Mouse (Mus musculus) adrenal gland, postnatal 25 days (tissue): Measurements from ENCODE around the gene Ak1. TPM values are rescaled to one million over a fixed set of nuclear protein-coding genes. Genes with fewer than 3 reads are reported as not detected.

Experiments
- DNase-seq: peaks from one replicate; pipeline ENCODE4 v3.0.0; 2021; ENCODE audit warnings: mixed read lengths
- total RNA-seq: library from RNA; stranded (reverse); gene quantifications from 2 replicates; pipeline ENCODE4 v1.2.3, GENCODE M21; 2021

The Ak1 gene
- total RNA-seq, 1 experiment from 2014 or later, result 61.9 TPM

DNA sequence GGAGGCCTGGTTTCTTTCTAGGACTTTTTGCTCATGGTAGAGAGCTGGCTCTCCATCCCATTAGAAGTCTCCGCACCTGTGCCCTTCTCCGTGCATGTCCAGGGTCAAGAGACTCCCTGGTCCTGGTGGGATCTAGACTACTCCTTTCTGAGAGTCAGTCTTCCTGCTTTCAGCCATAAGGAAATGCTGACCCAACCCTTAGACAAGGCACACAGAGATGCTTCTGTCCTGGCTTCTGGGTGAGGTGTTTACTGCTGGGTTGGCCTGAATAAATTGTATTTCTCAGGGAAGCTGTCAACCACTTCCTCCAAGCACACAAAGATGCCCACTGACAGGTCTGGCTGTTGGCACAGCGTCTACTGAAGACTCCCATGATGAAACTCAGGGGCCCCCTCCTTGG is 22.1 kb upstream of the Ak1 start, which contains the start of gene St6galnac6:
Gene St6galnac6, plus strand, starts transcription at position 301 of the 400 bp plus-strand sequence.
- no peak for DNase-seq

DNA sequence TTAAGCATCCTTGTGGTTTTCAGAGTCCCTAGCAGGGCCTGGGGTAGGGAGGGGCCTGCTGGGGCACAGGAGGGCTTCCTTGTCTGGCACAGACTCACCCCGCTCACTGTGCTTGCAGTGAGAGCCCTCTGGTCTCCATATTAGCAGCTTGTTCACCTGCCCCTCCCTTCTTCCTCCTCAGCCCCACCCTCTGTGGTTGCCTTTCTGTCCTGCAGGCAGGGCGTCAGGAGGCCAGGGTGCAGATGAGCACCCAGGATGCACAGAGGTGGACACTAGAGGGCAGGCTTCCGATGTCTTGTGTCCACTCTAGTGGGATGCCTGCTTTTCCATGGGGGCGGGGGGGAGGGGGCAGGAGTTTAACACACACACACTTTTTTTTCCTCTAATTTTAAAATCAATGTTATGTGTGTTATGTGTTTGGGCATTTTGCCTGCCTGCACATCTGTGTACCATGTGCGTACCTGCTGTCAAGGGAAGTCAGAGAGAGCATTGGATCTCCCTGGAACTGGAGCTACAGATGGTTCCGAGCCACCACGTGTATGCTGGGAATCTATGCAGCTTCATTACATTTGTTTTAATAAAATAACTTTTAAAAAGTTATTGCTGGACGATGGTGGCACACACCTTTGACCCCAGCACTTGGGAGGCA is 20.0 kb upstream of the Ak1 start:
- peak; percentile 46 for DNase-seq

DNA sequence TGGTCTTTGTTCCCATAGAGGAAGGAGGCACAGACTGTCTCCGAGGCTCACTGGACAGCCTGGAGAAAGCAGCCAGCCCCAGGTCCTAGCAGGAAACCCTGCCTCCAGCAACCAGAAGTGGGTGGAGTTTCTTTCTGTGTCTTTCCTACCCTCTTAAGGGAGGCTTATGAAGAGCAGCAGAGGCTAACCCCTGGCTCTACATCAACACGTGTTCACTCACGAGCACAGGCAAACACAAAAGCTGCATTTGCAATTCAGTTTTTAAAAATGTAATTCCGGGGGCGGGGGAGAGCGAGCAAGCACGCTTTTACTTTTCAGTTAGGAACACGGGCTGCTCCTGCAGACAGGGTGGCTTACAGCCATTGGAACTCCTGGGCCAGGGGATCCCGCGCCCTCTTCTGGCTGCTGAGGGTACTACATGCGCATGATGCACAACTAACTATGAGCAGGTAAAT is 18.9 kb upstream of the Ak1 start:
- DNase-seq, result peak; percentile 88

DNA sequence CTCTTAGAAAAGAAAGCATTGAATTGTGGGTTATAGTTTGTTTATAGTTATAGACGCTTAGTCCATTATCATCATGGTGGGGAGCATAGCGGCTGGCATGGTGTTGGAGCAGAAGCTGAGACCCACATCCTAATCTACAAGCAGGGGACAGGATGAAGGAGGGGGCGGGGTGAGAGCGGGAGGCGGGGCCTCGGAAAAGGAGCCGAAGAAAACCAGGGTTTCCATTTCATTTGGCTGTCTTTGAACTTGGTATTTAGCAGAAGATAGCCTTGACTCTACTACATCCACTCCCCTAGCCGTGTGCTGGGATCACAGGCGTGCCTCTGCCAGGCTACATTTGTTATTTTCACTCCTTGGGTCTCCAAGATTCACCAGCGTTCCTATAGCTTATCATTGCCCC is 16.9 kb upstream of the Ak1 start:
- DNase-seq, result no peak

DNA sequence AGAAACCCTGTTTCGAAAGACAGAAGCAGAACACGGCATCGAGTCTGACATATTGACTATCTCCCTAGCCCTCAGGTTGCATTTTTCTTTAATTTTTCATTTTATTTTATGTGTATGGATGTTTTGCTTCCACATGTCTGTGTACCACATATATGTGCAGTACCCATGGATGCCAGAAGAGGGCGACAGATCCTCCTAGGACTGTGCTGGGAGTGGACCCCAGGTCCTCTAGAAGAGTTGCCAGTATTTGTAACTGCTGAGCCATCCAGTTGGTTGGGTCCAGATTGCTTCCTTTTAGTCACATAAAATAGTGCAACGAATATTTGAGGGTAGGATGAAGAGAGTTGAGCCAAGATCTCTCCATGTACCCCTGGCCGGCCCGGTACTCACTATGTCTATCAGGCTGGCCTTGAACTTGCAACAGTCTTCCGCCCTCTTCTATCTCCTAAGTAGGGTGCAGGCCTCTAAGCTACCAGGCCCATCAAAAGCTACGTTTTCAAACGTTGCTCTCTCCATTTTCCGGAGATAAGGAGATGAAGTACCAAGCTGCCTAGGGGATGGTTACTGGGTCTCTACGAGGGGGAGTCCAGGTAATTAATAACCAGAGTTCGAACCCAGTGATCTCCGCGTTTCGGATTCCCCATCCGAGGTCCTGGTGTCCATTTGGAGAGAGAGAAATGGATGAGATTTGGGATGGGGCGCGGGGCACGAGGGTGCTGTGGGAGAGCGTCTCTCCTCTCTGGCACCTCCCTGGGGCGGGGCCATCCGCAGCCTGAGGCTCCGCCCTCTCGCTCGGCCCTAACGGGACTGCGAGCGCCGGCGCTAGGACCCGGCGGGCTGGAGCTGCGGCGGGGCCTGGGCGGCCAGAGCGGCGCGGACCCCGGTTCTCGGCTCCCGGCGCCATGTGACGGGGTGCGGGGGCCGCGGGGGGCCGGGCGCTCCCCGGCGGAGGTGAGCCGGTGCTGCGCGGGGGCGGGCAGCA is 15.1 kb upstream of the Ak1 start:
- peak; percentile 90 for DNase-seq

DNA sequence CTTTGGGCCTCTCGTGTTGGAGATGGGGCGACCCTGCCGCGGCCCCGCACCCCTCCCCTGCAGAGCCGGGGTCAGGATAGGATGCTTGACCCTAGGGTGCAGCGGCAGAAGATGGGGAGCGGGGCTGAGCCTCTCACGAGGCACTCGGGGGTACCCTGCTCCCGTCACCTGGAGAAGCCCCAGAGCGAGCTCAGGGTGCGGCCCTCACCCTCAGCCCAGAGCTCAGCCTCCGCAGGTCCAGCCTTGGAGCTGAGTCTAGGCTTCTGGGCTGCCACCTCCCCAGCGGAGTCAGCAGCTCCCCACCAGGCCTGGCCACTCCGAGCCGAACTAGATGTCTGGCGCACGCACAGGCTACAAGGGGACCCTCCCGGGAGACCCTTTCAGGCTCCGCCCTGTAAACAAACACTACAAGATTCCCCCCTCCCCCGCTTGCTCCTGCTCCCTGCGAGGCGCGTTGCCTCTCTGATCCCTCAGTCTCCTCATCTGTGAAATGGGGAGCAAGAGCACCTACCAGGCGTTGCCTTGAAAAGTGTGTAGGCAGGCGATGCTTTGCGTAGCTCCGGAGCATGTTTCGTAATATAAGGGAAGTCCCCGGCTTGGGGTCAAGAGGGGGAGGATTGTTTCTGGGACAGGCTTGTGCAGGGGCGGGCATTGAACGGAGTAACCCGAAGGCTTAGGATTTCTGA is 14.2 kb upstream of the Ak1 start:
- DNase-seq, result peak; percentile 50

DNA sequence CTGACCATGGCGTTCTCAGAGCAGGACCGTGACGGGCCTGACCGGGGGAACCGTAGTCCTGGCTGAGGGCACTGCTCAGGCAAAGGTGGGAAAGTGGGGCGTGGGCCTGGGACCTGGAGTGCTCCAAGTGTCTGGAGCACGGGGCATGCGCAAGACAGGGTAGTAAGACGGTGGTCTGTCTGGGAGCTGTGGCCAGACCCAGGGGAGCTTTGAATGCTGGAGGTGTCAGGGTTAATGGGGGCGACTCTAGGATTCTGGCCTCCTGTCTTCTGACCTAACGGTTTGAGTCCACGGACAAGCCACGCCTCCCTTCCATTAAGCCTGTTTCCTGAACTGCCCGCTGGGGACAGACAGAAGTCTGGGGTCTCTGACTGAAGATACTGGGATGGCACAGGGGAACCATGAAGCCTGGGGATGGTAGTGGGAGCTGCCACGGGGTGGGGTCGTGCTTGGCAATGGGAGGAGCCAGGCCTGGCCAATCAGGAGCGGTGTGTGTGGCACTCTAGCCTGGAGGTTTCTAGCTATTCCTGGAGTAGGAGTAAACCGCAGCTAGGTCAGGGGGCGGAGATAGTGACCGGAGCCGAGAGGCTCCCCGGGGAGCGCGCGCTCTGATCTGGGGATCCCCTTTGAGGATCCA is 13.3 kb upstream of the Ak1 start:
- DNase-seq, result peak; percentile 82

DNA sequence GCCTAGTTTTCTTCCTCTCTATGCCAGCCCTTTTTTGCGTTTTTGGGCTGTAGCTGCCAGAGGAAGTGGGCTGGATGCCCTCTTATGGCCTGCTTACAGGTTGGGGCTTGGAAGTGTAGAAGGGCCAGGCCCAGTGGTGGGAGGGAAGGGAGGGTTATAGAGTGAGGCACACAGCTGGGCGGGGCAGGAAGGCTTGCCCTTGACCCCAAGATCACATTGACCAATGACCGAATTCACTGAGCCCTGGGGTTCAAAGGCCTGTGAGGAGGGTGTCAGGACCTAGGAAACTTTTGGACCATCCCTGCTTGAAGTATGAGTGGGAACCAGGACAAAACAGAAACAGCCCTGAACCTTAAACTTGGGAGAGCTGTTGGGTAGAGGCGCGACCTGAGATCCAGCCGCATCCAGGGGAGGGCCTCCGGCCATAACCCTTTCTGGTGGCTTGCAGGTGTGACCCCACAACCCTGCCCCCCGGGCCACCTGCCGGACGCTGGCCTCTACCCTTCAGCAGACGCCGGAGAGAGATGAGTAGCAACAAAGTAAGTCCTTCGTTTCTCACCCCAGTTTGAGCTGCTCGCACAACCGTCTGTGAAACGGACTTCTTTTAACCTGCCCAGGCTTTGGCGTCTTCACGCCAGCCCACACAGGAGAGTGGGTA is 12.7 kb upstream of the Ak1 start:
- DNase-seq, result no peak

DNA sequence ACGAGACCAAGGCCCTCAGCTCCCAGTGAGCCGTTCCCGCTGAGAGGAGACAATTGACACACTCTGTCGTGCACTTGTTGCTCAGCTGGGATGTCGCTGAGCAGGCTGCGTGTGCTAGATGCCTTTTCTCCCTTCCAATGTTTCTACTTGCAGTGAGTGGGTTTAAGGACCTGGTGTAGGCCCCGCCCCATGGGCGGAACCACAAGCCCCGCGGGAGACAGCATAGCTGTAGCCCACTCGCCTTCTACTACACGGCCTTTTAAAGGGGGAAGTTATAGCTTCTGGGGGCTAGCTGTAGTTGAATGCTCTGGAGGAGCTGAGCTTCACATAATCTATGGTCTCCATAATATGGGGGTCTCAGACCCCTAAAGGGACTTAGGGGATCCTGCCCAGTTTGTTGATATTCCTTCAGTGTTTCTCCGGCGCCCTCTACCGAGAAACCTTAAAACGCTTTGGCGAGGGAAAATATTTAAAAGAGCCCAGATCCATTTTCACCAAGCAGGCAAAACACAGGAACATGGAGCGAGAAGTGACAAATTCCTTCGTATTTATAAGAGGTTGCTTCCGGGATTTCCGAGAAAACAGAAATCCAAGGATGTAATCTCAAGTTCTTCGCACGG is 10.8 kb upstream of the Ak1 start:
- DNase-seq, result no peak

DNA sequence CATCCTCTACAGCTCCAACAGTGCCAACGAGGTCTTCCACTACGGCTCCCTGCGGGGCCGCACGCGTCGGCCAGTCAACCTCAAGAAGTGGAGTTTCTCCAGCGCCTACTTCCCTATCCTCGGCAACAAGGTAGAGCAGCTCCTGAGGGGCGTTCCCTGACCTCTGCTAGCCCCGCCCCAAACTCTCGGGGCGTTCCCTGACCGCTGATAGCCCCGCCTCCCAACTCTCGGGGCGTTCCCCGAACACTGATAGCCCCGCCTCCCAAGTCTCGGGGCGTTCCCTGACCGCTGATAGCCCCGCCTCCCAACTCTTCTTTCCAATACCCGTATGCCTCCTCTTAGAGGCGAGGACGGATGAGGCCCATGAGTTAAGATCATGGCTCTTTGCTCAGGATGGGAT is 9.3 kb upstream of the Ak1 start:
- no peak for DNase-seq

DNA sequence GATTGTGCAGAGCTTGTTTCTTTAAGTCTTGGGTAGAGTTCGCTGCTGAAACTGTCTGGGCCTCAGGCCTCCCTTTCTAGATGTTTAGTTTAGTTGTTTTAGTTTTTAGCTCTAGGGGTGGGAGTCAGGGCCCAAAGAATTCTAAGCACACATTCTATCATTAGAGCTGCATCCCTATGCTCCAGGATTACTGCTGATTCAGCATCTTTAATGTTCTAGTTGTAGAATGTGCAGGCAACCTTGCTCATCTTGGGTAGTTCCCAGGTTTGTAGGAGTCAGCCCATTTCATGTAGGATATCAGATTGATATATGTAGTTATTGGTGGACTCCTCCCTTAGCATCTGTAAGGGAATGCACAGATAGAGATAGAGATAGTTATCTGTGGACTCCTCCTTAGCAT is 4.4 kb upstream of the Ak1 start:
- DNase-seq, result no peak

DNA sequence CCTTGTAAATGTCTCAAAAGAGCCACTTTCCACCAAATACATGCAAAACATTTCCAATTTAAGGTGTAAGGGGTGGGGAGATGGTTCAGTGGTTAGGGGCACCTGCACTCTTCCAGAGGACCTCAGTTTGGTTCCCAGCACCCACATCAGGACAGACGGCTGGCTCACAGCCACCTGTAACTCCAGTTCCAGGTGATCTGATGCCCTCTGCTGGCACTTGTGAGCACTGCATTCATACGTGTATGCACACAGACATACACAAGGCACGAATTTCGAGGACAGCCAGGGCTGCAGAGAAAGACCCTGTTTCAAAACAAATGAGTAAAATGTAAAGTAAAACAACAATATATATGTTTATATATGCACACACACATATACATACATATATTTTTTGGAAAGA is 4.0 kb upstream of the Ak1 start:
- no peak for DNase-seq

DNA sequence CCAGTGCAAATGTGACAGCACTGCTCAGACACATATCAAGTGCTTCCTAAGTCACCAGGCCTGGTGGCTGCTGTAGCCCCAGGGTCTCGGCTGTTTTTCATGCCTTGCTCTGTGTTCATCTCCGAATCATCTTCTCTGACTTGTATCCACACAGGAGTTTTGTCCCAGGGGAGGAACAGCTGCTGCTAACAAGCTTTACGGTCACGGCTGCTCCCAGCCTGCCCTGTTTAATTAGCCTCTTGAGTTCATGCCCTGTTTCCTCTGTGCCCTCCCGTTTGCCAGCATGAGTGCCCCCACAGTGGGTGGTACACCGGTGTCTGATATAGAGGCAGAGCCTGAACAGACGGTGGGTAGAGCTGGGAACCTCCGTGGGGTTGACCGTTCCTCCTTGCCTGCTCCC is 3.5 kb upstream of the Ak1 start:
- DNase-seq, result no peak

DNA sequence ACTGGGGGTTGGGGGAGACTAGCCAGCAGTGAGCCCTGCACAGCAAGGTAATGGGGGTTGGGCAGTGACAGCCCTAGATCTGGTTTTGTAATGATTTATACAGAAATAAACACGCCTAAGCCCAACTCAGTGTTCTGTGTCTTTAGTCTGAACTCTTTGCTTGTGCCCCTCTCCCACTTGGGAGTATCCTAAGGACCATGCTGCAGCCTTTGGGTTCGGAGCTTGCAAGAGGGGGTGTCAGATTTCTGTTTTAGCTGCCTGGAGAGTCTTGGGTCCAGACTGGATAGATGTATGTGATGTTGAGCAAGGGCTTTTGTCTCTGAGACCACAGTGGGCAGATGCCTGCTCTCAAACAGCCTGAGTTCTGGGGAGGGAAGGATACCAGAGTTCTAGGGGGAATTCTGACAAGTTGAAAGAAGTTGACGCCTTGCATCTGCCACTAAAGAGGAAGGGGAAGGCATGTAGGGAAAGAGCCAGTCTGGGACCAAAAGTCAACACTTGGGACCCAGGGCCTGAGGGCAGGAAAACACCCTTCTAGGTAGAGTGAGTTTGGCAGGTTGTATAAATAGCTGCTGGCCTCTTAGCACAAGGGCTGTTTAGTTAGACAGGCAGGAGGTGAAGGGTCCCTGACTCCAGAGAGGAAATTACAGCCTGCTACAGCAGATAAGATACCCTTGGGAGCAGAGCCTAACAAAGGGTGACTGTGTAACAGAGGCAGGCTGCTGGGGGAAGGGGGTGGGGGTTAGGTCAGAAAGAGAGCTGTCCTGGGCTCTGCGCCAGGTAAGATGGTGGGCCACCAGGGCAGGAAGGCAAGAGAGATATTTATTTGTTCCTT is 659 bp upstream of the Ak1 start:
- peak; percentile 58 for DNase-seq

DNA sequence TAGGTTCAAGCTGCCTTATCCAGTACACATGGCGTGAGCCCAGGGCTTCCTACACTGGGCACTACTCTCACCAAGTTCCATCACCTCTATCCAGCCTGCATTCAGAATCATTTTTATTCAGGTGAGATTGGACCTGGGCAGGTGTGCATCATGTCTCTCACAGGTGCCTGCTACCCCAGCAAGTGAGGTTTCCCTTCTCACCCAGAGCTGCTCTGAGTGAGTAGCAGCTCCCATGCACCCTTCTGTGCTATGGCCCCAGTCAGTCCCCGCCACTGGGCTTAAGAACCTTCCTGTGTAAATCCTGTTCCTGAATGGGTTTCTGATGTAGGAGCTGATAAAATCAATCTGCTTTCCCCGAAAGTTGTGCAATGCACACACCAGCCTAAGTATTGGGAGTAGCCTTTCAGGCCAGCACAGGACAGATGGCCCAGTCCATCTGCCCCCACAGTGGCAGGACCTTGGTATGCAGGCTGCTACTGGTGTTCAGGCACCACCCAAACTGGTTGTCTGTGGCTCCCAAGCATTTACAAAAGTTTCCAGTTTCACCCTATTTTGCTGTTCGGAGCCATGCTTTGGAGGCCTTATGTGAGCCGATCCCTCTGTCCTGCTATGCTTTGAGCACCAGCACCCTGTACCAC is 2.7 kb downstream of the Ak1 start:
- no peak for DNase-seq

DNA sequence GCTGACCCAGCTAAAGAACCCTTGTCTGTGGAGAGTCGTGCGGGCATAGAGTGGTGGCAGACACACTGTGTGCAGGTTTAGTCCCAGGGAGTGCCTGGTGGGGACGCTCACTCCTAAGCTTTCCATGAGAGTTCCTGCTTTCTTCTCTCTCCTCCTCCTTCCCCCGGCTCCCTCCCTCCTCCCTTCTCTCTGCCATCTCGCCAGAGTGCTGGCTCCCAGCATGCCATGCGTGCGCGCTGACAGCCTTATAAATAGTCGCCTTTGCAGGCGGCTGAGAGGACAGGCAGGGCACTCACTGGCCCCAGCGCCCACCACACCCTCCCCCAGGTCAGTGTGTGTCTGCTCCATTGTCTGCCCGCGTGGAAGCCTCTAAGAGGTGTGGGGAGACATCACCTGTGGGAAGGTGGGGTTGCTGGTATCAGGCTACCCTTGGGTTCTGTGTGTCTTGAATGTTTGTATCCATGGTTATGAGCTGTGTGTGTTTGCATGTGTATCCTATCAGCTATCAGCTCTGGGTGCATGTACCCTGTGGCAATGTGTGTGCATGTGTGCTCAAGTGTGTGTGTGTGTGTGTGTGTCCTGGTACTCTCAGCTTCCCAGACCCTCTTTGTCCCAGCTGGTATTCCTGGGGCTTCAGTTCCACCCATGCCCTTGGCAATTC is 3.8 kb downstream of the Ak1 start:
- peak; percentile 81 for DNase-seq

DNA sequence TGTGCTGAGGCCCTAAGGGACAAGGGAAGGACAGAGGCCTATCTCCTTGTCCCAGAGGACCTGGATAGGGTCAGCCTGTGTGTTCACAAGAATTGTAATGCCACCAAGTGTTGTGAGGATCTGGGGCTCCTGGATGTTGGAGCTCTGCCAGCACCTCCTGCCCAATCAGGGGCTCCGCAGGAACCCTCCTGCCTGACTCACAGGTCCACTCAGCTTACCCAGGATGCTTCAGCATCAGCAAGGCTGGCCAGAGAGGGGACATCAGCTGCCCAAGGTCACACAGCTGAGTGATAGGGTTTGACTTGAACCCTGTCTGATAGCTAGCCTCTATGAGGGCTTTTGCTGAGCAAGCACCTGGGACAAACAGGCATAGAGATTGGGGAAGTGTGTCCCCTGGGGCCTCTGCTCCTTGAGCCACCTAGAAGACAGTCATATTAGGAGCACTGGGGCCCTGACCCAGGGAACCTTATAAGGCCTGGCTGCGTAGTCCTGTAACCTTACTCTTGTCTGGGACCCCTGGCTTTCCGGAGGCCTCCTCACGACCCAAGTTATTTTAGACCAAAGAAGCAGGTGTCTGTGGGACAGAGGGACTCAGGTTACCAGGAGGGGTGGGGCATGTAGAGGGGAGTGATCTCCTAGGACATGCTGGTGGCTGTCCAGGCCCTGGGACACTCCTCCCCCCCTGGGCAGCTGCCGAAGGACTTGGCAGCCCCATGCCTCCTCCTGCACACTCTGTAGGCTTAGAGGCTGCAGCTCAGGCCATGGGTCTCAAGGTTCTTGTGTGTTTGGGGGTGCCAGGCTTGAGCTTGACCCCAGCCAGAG is 4.5 kb downstream of the Ak1 start:
- peak; percentile 83 for DNase-seq
